Mouse (Mus musculus) spleen, adult 2 months (tissue): ENCODE data around the gene Chml. TPM values are rescaled to one million over a fixed set of nuclear protein-coding genes. Genes with fewer than 3 reads are reported as not detected.
A peak's percentile ranks its signal among the peaks of the same experiment; 100 is the strongest.

Experiments used
- DNase-seq, 2 experiments: peaks; one replicate each; pipeline versions ENCODE4 v3.0.0 to v3.0.0-alpha.2; 2012 to 2021; ENCODE audit warnings: low spot score in 2 of 2, low read depth in 1 of 2
- H3K27ac ChIP-seq: fragments of 200-500 bp; 2 replicates; pipeline ENCODE4 v1.5.1; 2012; ENCODE audit warnings: low read length, inconsistent platforms; ENCODE audit not compliant: insufficient read depth
- H3K27me3 ChIP-seq: fragments of 200-500 bp; 2 replicates; pipeline ENCODE4 v1.6.1; 2012; ENCODE audit warnings: mild to moderate bottlenecking, moderate library complexity, low read length, inconsistent platforms; ENCODE audit not compliant: control insufficient read depth, insufficient read depth
- H3K36me3 ChIP-seq: fragments of 200-500 bp; 2 replicates; pipeline ENCODE4 v1.6.1; 2012; ENCODE audit warnings: mild to moderate bottlenecking, low read length, inconsistent platforms; ENCODE audit not compliant: control insufficient read depth, insufficient read depth
- H3K4me1 ChIP-seq: fragments of 200-500 bp; 2 replicates; pipeline ENCODE4 v1.6.1; 2011; ENCODE audit warnings: inconsistent platforms; ENCODE audit not compliant: control insufficient read depth, insufficient read depth, insufficient read length
- H3K4me3 ChIP-seq: fragments of 200-500 bp; 2 replicates; pipeline ENCODE4 v1.5.1; 2011; ENCODE audit warnings: mild to moderate bottlenecking, inconsistent platforms; ENCODE audit not compliant: insufficient read depth, insufficient read length; ENCODE audit errors: extremely low read depth
- CTCF ChIP-seq: fragments of 200-500 bp; IDR thresholded peaks from 2 replicates; pipeline ENCODE4 v1.5.1; 2011; ENCODE audit warnings: mild to moderate bottlenecking, inconsistent platforms; ENCODE audit not compliant: insufficient read depth, insufficient read length, insufficient replicate concordance; ENCODE audit errors: extremely low read depth
- POLR2A ChIP-seq: fragments of 200-500 bp; IDR thresholded peaks from 2 replicates; pipeline ENCODE4 v1.6.1; 2011; ENCODE audit warnings: low read depth, low read length, inconsistent platforms
- WGBS: fragments of 180-500 bp; shearing (Covaris S2); methylation state at CpG from one replicate; pipeline ENCODE4 v1.1.7; 2018; 5-methylcytosine and 5-hydroxymethylcytosine counted together
- polyA plus RNA-seq: library from polyadenylated mRNA; depleted of rRNA; stranded (reverse); fragments of >200 nt; gene quantifications from 2 replicates; pipeline ENCODE4 v1.2.3, GENCODE M21; 2012; rRNA removed

Gene Chml
- polyA plus RNA-seq = 4.6 and 16.3 TPM in 2 replicates

GRCm38 (mm10) chr1:175692246-175692996 is at the start of gene Chml, which contains the start of gene Opn3:
TSS of gene Chml (minus strand) at chr1:175692901.
TSS of gene Opn3 (minus strand) at chr1:175692776.
- Histone ChIP-seq H3K4me1 (peaks cover 5% of the 10 kb centered on the region; the same call in 1 of the 2 replicates), H3K36me3 (peaks cover 4% of the 10 kb centered on the region; the same call in 1 of the 2 replicates), H3K4me3 (peak within 1 kb of the TSS; percentile 95), H3K27me3 (no peaks in the 10 kb centered on the region), H3K27ac (peak within 1 kb of the TSS; percentile 77)
- peak; percentile 85 for TF ChIP-seq POLR2A
- peak; percentile 2; the same call in 1 of the 2 replicates for TF ChIP-seq CTCF
- under 1% methylated on average over 72 of the region's 73 CpGs for WGBS
- DNase-seq = peak; percentile 99 to 100

DNA sequence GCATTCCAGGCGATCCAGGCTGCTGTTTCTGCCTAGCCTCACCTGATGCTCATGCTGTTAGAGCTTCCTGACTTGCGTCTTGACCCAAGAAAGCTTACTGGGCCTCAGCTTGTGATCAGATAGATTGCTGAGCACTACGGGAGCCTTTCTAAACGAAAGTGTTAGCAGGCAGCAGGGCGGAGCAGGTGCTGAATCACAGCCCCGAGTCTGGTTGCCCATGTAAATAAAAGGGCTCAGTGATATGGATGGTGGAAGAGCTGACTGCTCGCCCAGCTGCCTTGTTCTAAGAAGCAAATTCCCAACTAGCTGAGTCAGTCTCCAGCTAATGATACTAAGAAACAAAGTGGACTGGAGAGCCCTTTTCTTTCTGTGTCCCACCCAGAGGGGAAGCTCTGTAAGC is 33.1 kb upstream of the Chml start:
- Histone ChIP-seq H3K27me3 (no peaks in the 10 kb centered on the region), H3K4me3 (no peak overlapping the region), H3K36me3 (no peaks in the 10 kb centered on the region), H3K4me1 (no peaks in the 10 kb centered on the region), H3K27ac (no peak overlapping the region)
- TF ChIP-seq CTCF (no peak), POLR2A (no peak)
- no peak for DNase-seq
- 43% methylated on average over 7 of the region's 7 CpGs for WGBS

DNA sequence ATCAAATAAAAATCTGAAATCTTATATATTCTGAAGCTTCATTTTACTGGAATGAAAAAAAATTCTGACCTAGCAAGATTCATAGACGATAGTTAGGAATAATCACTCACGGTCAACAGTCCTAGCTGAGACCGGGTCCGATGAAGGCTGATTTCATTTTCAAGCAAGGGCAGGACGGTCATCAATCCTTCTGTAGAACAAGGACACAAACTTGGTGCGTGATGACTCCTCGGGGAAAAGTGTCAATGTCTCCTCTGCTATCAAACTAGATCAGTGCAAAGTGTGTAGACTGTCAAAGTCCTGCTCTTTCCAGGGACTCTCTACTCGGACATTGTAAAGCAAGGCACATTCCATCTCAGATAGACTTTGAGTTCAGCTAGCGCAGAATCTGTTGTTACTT is 24.1 kb upstream of the Chml start:
- no peak for TF ChIP-seq POLR2A
- TF ChIP-seq CTCF = no peak
- no peak for DNase-seq
- 91% methylated on average over 9 of the region's 9 CpGs for WGBS
- Histone ChIP-seq H3K4me3 (no peak overlapping the region), H3K27me3 (no peaks in the 10 kb centered on the region), H3K27ac (no peak overlapping the region), H3K4me1 (no peaks in the 10 kb centered on the region), H3K36me3 (no peaks in the 10 kb centered on the region)

DNA sequence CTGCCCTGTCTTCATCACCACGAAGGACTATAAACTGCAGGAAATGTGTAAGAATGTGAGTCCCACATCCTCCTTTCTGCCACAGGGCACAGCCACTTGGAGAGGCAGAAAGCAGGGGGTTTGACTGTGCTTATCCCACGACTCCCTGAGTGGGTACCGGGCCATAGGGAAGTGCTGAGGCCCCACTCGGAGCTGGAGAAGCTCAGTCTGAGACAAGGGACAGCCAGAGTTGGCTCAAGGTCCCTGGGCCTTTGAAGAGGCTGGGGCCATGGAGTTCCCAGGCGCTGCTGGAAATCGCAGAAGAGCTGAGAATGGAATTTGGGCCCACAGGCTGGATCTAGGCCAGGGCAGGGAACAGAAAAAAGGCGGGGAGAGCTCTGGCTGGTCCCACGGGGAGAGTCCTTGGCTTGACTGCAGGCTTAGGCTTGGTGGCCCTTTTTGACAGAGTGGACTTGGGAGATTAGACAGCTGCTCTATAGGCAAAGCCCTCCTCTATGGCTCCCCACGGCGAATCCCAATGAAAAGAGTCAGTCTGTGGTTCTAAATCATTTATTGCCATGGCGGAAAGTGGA is 19.7 kb upstream of the Chml start:
- H3K4me3 ChIP-seq = no peak overlapping the region

GRCm38 (mm10) chr1:175708013-175708412 is 15.3 kb upstream of the Chml start:
- Histone ChIP-seq H3K36me3 (no peaks in the 10 kb centered on the region), H3K27me3 (no peaks in the 10 kb centered on the region), H3K27ac (no peak overlapping the region), H3K4me1 (no peaks in the 10 kb centered on the region), H3K4me3 (no peak overlapping the region)
- DNase-seq = no peak
- TF ChIP-seq POLR2A (no peak), CTCF (no peak)

More for the DNA sequence above, 19.7 kb upstream of the Chml start:
- Histone ChIP-seq H3K27ac (no peak overlapping the region), H3K27me3 (no peaks in the 10 kb centered on the region), H3K36me3 (no peaks in the 10 kb centered on the region), H3K4me1 (no peaks in the 10 kb centered on the region)
- 76% methylated on average over 11 of the region's 11 CpGs for WGBS
- TF ChIP-seq CTCF = no peak
- no peak for TF ChIP-seq POLR2A
- no peak for DNase-seq

- H3K4me3 ChIP-seq = no peak overlapping the region
- TF ChIP-seq CTCF (no peak), POLR2A (no peak)
Observed at GRCm38 (mm10) chr1:175707599-175707998, 14.9 kb upstream of the Chml start.

DNA sequence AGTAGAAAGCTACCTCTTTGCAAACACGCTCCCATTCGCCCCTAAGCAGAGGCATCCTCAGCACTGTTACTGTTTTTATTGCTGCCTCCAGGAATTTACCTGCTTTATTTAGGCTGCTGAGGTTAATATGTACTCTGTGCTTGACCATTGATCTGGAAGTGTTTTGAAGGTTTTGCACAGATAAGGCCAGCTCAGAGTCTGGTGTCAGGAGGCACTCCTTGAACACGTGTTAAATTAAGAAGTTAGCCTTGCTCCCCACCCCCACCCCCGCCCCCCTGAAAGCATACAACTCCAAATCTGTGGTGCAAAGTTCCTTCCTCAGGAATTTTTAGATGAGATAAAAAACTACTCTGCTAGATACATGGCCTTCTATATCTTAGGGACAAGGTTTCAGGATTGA is 8.4 kb upstream of the Chml start:
- Histone ChIP-seq H3K4me1 (no peaks in the 10 kb centered on the region), H3K4me3 (no peak overlapping the region), H3K27me3 (no peaks in the 10 kb centered on the region), H3K36me3 (no peaks in the 10 kb centered on the region), H3K27ac (no peak overlapping the region)
- 82% methylated on average over 4 of the region's 4 CpGs for WGBS
- TF ChIP-seq CTCF (no peak), POLR2A (no peak)
- no peak for DNase-seq

More at GRCm38 (mm10) chr1:175707599-175707998, 14.9 kb upstream of the Chml start:
- Histone ChIP-seq H3K36me3 (no peaks in the 10 kb centered on the region), H3K27me3 (no peaks in the 10 kb centered on the region), H3K4me1 (no peaks in the 10 kb centered on the region), H3K27ac (no peak overlapping the region)
- no peak for DNase-seq
- WGBS = 82% methylated on average over 5 of the region's 5 CpGs
